Mouse (Mus musculus) thymus, adult 2 months (tissue): ENCODE results near the gene Nostrin.

Experiments
- CTCF ChIP-seq: fragments of 200-500 bp; IDR thresholded peaks from 2 replicates; pipeline ENCODE4 v1.5.1; 2012; ENCODE audit warnings: mild to moderate bottlenecking, control low read depth, low read length, moderate library complexity, borderline replicate concordance; ENCODE audit not compliant: control insufficient read depth, poor library complexity, insufficient read depth; ENCODE audit errors: extremely low read depth
- POLR2A ChIP-seq: fragments of 200-500 bp; IDR thresholded peaks from 2 replicates; pipeline ENCODE4 v1.6.1; 2012; ENCODE audit warnings: mild to moderate bottlenecking, low read length, control low read depth, moderate library complexity; ENCODE audit not compliant: control insufficient read depth, poor library complexity, insufficient read depth; ENCODE audit errors: extremely low read depth

- no peak for TF ChIP-seq POLR2A
- no peak for TF ChIP-seq CTCF
These were observed 16.6 kb upstream of the Nostrin start for GRCm38 (mm10) chr2:69118994-69119393.
